Mouse (Mus musculus): ENCODE data around the gene Reep3. TPM values are rescaled to one million over a fixed set of nuclear protein-coding genes. Genes with fewer than 3 reads are reported as not detected.

Gene Reep3
- total and polyA plus RNA-seq, 3 experiments = 21.8 to 23.3 (median 23.2) TPM

GRCm38 (mm10) chr10:67069013-67069412 lies 27.7 kb downstream of the Reep3 start:
- peak; percentile 60 for DNase-seq (ENCODE audit: extremely low read depth)
- peak overlapping the region; percentile 36; the same call in 1 of the 2 replicates for H3K9ac ChIP-seq (ENCODE audit: insufficient read depth, low read depth)
- peaks cover 13 to 87% of the 10 kb centered on the region in 2 experiments for H3K4me1 ChIP-seq (ENCODE audit: control insufficient read depth in 1 of 2, insufficient read depth in 2 of 2)
- H3K79me2 ChIP-seq (replicated peaks; ENCODE audit: control insufficient read depth, extremely low read depth, insufficient read depth, poor library complexity, severe bottlenecking) = peaks cover 79% of the 10 kb centered on the region
- in situ Hi-C loops (cut with MboI; ENCODE audit: low pct_ligation_motif_present, low pct_unique_long_range_greater_than_20kb, low sequenced_read_pairs) = no loop called here
- H3K27me3 ChIP-seq (replicated peaks) = no peaks in the 10 kb centered on the region
- H3K36me3 ChIP-seq (replicated peaks in 1 of 2; ENCODE audit: control insufficient read depth in 1 of 2, insufficient read depth in 1 of 2, low read length in 1 of 2) = no peaks in the 10 kb centered on the region
- TF ChIP-seq MAX (IDR thresholded peaks at IDR 0.05; ENCODE audit: low read length) (no peak), MXI1 (IDR thresholded peaks at IDR 0.05; ENCODE audit: low read depth, low read length) (no peak), ETS1 (conservative IDR thresholded peaks at IDR 0.05; ENCODE audit: low read depth, low read length) (no peak; the same call in 1 of the 2 replicates), IRF4 (IDR thresholded peaks at IDR 0.05; ENCODE audit: low read depth, low read length) (peak; percentile 34), BHLHE40 (IDR thresholded peaks at IDR 0.05; ENCODE audit: low read depth, low read length) (peak; percentile 36; the same call in 1 of the 2 replicates), CTCF (conservative IDR thresholded peaks at IDR 0.05 in 1 of 2, IDR thresholded peaks at IDR 0.05 in 1 of 2; ENCODE audit: low read depth in 2 of 2, low read length in 2 of 2) (no peak), ELF1 (IDR thresholded peaks at IDR 0.05; ENCODE audit: low read depth, low read length) (peak; percentile 54; the same call in 1 of the 2 replicates), SIN3A (IDR thresholded peaks at IDR 0.05; ENCODE audit: low read length) (no peak), TCF12 (IDR thresholded peaks at IDR 0.05; ENCODE audit: low read depth, low read length) (peak; percentile 42; the same call in 1 of the 2 replicates), ZKSCAN1 (IDR thresholded peaks at IDR 0.05; ENCODE audit: borderline replicate concordance, low read depth, low read length) (no peak), MYC (IDR thresholded peaks at IDR 0.05; ENCODE audit: low read depth, low read length) (no peak), EP300 (IDR thresholded peaks at IDR 0.05; ENCODE audit: low read length) (0 out of 2 replicates have a peak, but pooled peaks have one; percentile 1), NELFE (IDR thresholded peaks at IDR 0.05; ENCODE audit: low read depth, low read length) (no peak), RAD21 (IDR thresholded peaks at IDR 0.05; ENCODE audit: low read depth, low read length) (no peak), JUND (conservative IDR thresholded peaks at IDR 0.05; ENCODE audit: low read depth, low read length) (no peak), NRF1 (IDR thresholded peaks at IDR 0.05; ENCODE audit: low read depth, low read length) (no peak), CHD1 (IDR thresholded peaks at IDR 0.05; ENCODE audit: low read depth, low read length) (peak; percentile 84; the same call in 1 of the 2 replicates), MEF2A (IDR thresholded peaks at IDR 0.05; ENCODE audit: borderline replicate concordance, low read depth, low read length) (peak; percentile 59; the same call in 1 of the 2 replicates), CHD2 (IDR thresholded peaks at IDR 0.05; ENCODE audit: low read length) (no peak)
- H3K27ac ChIP-seq (ENCODE audit: insufficient read depth, low read depth) = peak overlapping the region; percentile 81
- H3K9me3 ChIP-seq (replicated peaks; ENCODE audit: low read length) = no peaks in the 10 kb centered on the region
- H3K4me3 ChIP-seq (replicated peaks in 1 of 3; ENCODE audit: low read depth in 2 of 3, low read length in 2 of 3, poor library complexity in 1 of 3) = peak overlapping the region in 2 of 3 experiments; percentile 25 to 42
- peak overlapping the region; percentile 72 for H3K4me2 ChIP-seq (ENCODE audit: insufficient read depth, low read depth, poor library complexity, severe bottlenecking)
- dilution Hi-C loops (cut with MboI; ENCODE audit: extremely low pct_ligation_motif_present, extremely low pct_unique_long_range_greater_than_20kb, low sequenced_read_pairs) = no loop called here

- peak overlapping the region; percentile 83 for H3K4me2 ChIP-seq (ENCODE audit: insufficient read depth, low read depth, poor library complexity, severe bottlenecking)
- TF ChIP-seq IRF4 (IDR thresholded peaks at IDR 0.05; ENCODE audit: low read depth, low read length) (0 out of 2 replicates have a peak, but pooled peaks have one; percentile 38), SIN3A (IDR thresholded peaks at IDR 0.05; ENCODE audit: low read length) (no peak), USF2 (conservative IDR thresholded peaks at IDR 0.05; ENCODE audit: low read depth, low read length) (no peak), BHLHE40 (IDR thresholded peaks at IDR 0.05; ENCODE audit: low read depth, low read length) (0 out of 2 replicates have a peak, but pooled peaks have one; percentile 6), ZNF384 (IDR thresholded peaks at IDR 0.05; ENCODE audit: low read depth, low read length) (peak; percentile 49), CTCF (conservative IDR thresholded peaks at IDR 0.05 in 1 of 2, IDR thresholded peaks at IDR 0.05 in 1 of 2; ENCODE audit: low read depth in 2 of 2, low read length in 2 of 2) (peak in 1 of 2 experiments; percentile 33; a peak in 2 of 4 replicates), MEF2A (IDR thresholded peaks at IDR 0.05; ENCODE audit: borderline replicate concordance, low read depth, low read length) (peak; percentile 56; the same call in 1 of the 2 replicates), CHD2 (IDR thresholded peaks at IDR 0.05; ENCODE audit: low read length) (no peak), CHD1 (IDR thresholded peaks at IDR 0.05; ENCODE audit: low read depth, low read length) (no peak), JUN (IDR thresholded peaks at IDR 0.05; ENCODE audit: insufficient read depth, low read depth, low read length) (no peak), MAFK (IDR thresholded peaks at IDR 0.05; ENCODE audit: insufficient replicate concordance, low read length) (no peak), TCF12 (IDR thresholded peaks at IDR 0.05; ENCODE audit: low read depth, low read length) (peak; percentile 44; the same call in 1 of the 2 replicates), MXI1 (IDR thresholded peaks at IDR 0.05; ENCODE audit: low read depth, low read length) (peak; percentile 21; the same call in 1 of the 2 replicates), ETS1 (conservative IDR thresholded peaks at IDR 0.05; ENCODE audit: low read depth, low read length) (peak; percentile 78), TBP (conservative IDR thresholded peaks at IDR 0.05; ENCODE audit: low read depth, low read length) (no peak)
- peak; percentile 71 for DNase-seq (ENCODE audit: extremely low read depth)
- peak overlapping the region in 1 of 3 experiments; percentile 20 for H3K4me3 ChIP-seq (replicated peaks in 1 of 3; ENCODE audit: low read depth in 2 of 3, low read length in 2 of 3, poor library complexity in 1 of 3)
- H3K27me3 ChIP-seq (replicated peaks) = no peaks in the 10 kb centered on the region
- peak overlapping the region; percentile 17 for H3K9ac ChIP-seq (ENCODE audit: insufficient read depth, low read depth)
- peaks cover 7 to 8% of the 10 kb centered on the region in 2 experiments for H3K36me3 ChIP-seq (replicated peaks in 1 of 2; ENCODE audit: control insufficient read depth in 1 of 2, insufficient read depth in 1 of 2, low read length in 1 of 2)
- in situ Hi-C loops (cut with MboI; ENCODE audit: low pct_ligation_motif_present, low pct_unique_long_range_greater_than_20kb, low sequenced_read_pairs) (no loop called here), dilution Hi-C loops (cut with MboI; ENCODE audit: extremely low pct_ligation_motif_present, extremely low pct_unique_long_range_greater_than_20kb, low sequenced_read_pairs) (no loop called here)
- peaks cover 18 to 85% of the 10 kb centered on the region in 2 experiments for H3K4me1 ChIP-seq (ENCODE audit: control insufficient read depth in 1 of 2, insufficient read depth in 2 of 2)
- no peaks in the 10 kb centered on the region for H3K9me3 ChIP-seq (replicated peaks; ENCODE audit: low read length)
- peaks cover 80% of the 10 kb centered on the region for H3K79me2 ChIP-seq (replicated peaks; ENCODE audit: control insufficient read depth, extremely low read depth, insufficient read depth, poor library complexity, severe bottlenecking)
- peak overlapping the region; percentile 98 for H3K27ac ChIP-seq (ENCODE audit: insufficient read depth, low read depth)
Measured at GRCm38 (mm10) chr10:67066421-67066820, 30.3 kb downstream of the Reep3 start.

Data from CH12.LX (cell line).